Mouse (Mus musculus) MEL (cell line): ENCODE results near the gene Rnaseh2c. TPM values are rescaled to one million over a fixed set of nuclear protein-coding genes. Genes with fewer than 3 reads are reported as not detected.

Experiments used
- DNase-seq: peaks from one replicate; pipeline ENCODE4 v3.0.0; 2011; ENCODE audit warnings: low read depth, low spot score
- H3K27ac ChIP-seq: 2 replicates; pipeline ENCODE4 v1.5.1; 2012; ENCODE audit warnings: low read depth, mild to moderate bottlenecking, control low read depth, low read length, moderate library complexity; ENCODE audit not compliant: control insufficient read depth
- H3K27me3 ChIP-seq, 2 experiments: fragments of 150-350 bp in 1 of 2; sonication (generic) in 1 of 2; 2 replicates each; pipeline ENCODE4 v1.6.1; 2012; ENCODE audit warnings: low read length in 2 of 2, mild to moderate bottlenecking in 2 of 2, improper control_type of control experiment in 1 of 2, moderate library complexity in 1 of 2; ENCODE audit not compliant: insufficient read depth in 2 of 2, control insufficient read depth in 1 of 2
- H3K36me3 ChIP-seq, 2 experiments: 2 replicates each; pipeline ENCODE4 v1.6.1; 2012 to 2014; ENCODE audit warnings: low read length in 2 of 2, improper control_type of control experiment in 1 of 2, inconsistent platforms in 1 of 2, mild to moderate bottlenecking in 1 of 2; ENCODE audit not compliant: insufficient read depth in 2 of 2, control insufficient read depth in 1 of 2
- H3K4me1 ChIP-seq, 2 experiments: fragments of 150-350 bp in 1 of 2; sonication (generic) in 1 of 2; 2 replicates each; pipeline ENCODE4 v1.6.1; 2012; ENCODE audit warnings: low read length in 2 of 2, improper control_type of control experiment in 1 of 2, mild to moderate bottlenecking in 1 of 2; ENCODE audit not compliant: insufficient read depth in 2 of 2, control insufficient read depth in 1 of 2
- H3K4me3 ChIP-seq, 2 experiments: fragments of 150-350 bp in 1 of 2; sonication (generic) in 1 of 2; 2 replicates each; pipeline ENCODE4 v1.5.1; 2012; ENCODE audit warnings: low read depth in 2 of 2, low read length in 2 of 2, mild to moderate bottlenecking in 2 of 2, moderate library complexity in 2 of 2, control low read depth in 1 of 2, improper control_type of control experiment in 1 of 2; ENCODE audit not compliant: control insufficient read depth in 1 of 2, insufficient read depth in 1 of 2
- H3K79me2 ChIP-seq: 2 replicates; pipeline ENCODE4 v1.6.1; 2012; ENCODE audit warnings: mild to moderate bottlenecking, low read length, moderate library complexity; ENCODE audit not compliant: control insufficient read depth, poor library complexity, insufficient read depth
- H3K9ac ChIP-seq: 2 replicates; pipeline ENCODE4 v1.6.1; 2012; ENCODE audit warnings: low read depth, mild to moderate bottlenecking, control low read depth, low read length, moderate library complexity; ENCODE audit not compliant: control insufficient read depth, poor library complexity, severe bottlenecking
- H3K9me3 ChIP-seq: fragments of 150-350 bp; sonication (generic); replicated peaks from 2 replicates; pipeline ENCODE4 v1.6.1; 2012; ENCODE audit warnings: mild to moderate bottlenecking, low read length, improper control_type of control experiment, moderate library complexity; ENCODE audit not compliant: insufficient read depth
- CHD1 ChIP-seq: IDR thresholded peaks from 2 replicates; pipeline ENCODE4 v1.6.1; 2012; ENCODE audit warnings: low read depth, mild to moderate bottlenecking, inconsistent platforms, low read length, improper control_type of control experiment
- CTCF ChIP-seq, 3 experiments: IDR thresholded peaks in 2 of 3; conservative IDR thresholded peaks in 1 of 3; 2 replicates each; pipeline ENCODE4 v1.5.1; 2011 to 2012; ENCODE audit warnings: low read length in 3 of 3, low read depth in 2 of 3, mild to moderate bottlenecking in 2 of 3, improper control_type of control experiment in 1 of 3, inconsistent platforms in 1 of 3, mixed read lengths in 1 of 3, moderate library complexity in 1 of 3; ENCODE audit not compliant: control insufficient read depth in 1 of 3, insufficient read depth in 1 of 3, poor library complexity in 1 of 3, severe bottlenecking in 1 of 3
- E2F4 ChIP-seq: IDR thresholded peaks from 2 replicates; pipeline ENCODE4 v1.6.1; 2011; ENCODE audit warnings: low read depth, low read length, improper control_type of control experiment, borderline replicate concordance
- ELF1 ChIP-seq: IDR thresholded peaks from 2 replicates; pipeline ENCODE4 v1.6.1; 2014; ENCODE audit warnings: low read depth, mild to moderate bottlenecking, inconsistent platforms, low read length, improper control_type of control experiment, moderate library complexity
- EP300 ChIP-seq, 2 experiments: IDR thresholded peaks; 2 replicates each; pipeline ENCODE4 v1.6.1; 2011; ENCODE audit warnings: improper control_type of control experiment in 2 of 2, low read length in 2 of 2, low read depth in 1 of 2, mild to moderate bottlenecking in 1 of 2
- ETS1 ChIP-seq: IDR thresholded peaks from 2 replicates; pipeline ENCODE4 v1.6.1; 2012; ENCODE audit warnings: low read depth, mild to moderate bottlenecking, inconsistent platforms, low read length, improper control_type of control experiment, moderate library complexity
- GABPA ChIP-seq: IDR thresholded peaks from 2 replicates; pipeline ENCODE4 v1.6.1; 2012; ENCODE audit warnings: low read depth, mild to moderate bottlenecking, inconsistent platforms, low read length, improper control_type of control experiment, moderate library complexity
- GATA1 ChIP-seq: IDR thresholded peaks from 2 replicates; pipeline ENCODE4 v1.6.1; 2011; ENCODE audit warnings: low read depth, low read length, improper control_type of control experiment
- HCFC1 ChIP-seq: IDR thresholded peaks from 2 replicates; pipeline ENCODE4 v1.6.1; 2012; ENCODE audit warnings: low read depth, mild to moderate bottlenecking, inconsistent platforms, low read length, improper control_type of control experiment, moderate library complexity
- MAFK ChIP-seq: IDR thresholded peaks from 2 replicates; pipeline ENCODE4 v1.6.1; 2011; ENCODE audit warnings: low read depth, mild to moderate bottlenecking, low read length, improper control_type of control experiment, borderline replicate concordance
- MAZ ChIP-seq: IDR thresholded peaks from 2 replicates; pipeline ENCODE4 v1.6.1; 2012; ENCODE audit warnings: low read depth, mild to moderate bottlenecking, inconsistent platforms, low read length, improper control_type of control experiment
- MEF2A ChIP-seq: IDR thresholded peaks from 2 replicates; pipeline ENCODE4 v1.6.1; 2014; ENCODE audit warnings: low read depth, mild to moderate bottlenecking, inconsistent platforms, low read length, improper control_type of control experiment; ENCODE audit not compliant: poor library complexity, insufficient replicate concordance, severe bottlenecking; ENCODE audit errors: extremely low read depth
- MYC ChIP-seq: IDR thresholded peaks from 2 replicates; pipeline ENCODE4 v1.6.1; 2011; ENCODE audit warnings: low read depth, mild to moderate bottlenecking, low read length, improper control_type of control experiment, moderate library complexity
- POLR2AphosphoS5 ChIP-seq: IDR thresholded peaks from 2 replicates; pipeline ENCODE4 v1.6.1; 2012; ENCODE audit warnings: low read depth, borderline replicate concordance, mild to moderate bottlenecking, inconsistent platforms, low read length, moderate library complexity, mixed read lengths
- RAD21 ChIP-seq: IDR thresholded peaks from 2 replicates; pipeline ENCODE4 v1.6.1; 2011; ENCODE audit warnings: mild to moderate bottlenecking, low read depth, low read length, improper control_type of control experiment
- RCOR1 ChIP-seq: IDR thresholded peaks from 2 replicates; pipeline ENCODE4 v1.6.1; 2012; ENCODE audit warnings: low read depth, mild to moderate bottlenecking, inconsistent platforms, low read length, improper control_type of control experiment
- SMC3 ChIP-seq: IDR thresholded peaks from 2 replicates; pipeline ENCODE4 v1.6.1; 2011; ENCODE audit warnings: low read depth, low read length, improper control_type of control experiment
- TAL1 ChIP-seq: IDR thresholded peaks from 2 replicates; pipeline ENCODE4 v1.6.1; 2012; ENCODE audit warnings: mild to moderate bottlenecking, inconsistent platforms, low read length, moderate library complexity, mixed read lengths
- ZC3H11A ChIP-seq: IDR thresholded peaks from 2 replicates; pipeline ENCODE4 v1.6.1; 2012; ENCODE audit warnings: low read depth, mild to moderate bottlenecking, inconsistent platforms, low read length, improper control_type of control experiment
- ZKSCAN1 ChIP-seq: IDR thresholded peaks from 2 replicates; pipeline ENCODE4 v1.6.1; 2012; ENCODE audit warnings: low read depth, mild to moderate bottlenecking, inconsistent platforms, low read length, improper control_type of control experiment, moderate library complexity
- ZMIZ1 ChIP-seq: IDR thresholded peaks from 2 replicates; pipeline ENCODE4 v1.6.1; 2012; ENCODE audit warnings: low read depth, mild to moderate bottlenecking, inconsistent platforms, low read length, improper control_type of control experiment, moderate library complexity
- polyA plus RNA-seq, 2 experiments: library from polyadenylated mRNA; stranded (reverse) in 1 of 2; unstranded in 1 of 2; fragments of >175 nt in 1 of 2; fragments of >200 nt in 1 of 2; gene quantifications; 2 replicates each; pipeline versions ENCODE4 v1.2.1 to v1.2.4; 2012; ENCODE audit warnings: low replicate concordance in 2 of 2, low read depth in 1 of 2; ENCODE audit not compliant: insufficient read length in 2 of 2, insufficient read depth in 1 of 2, missing spikeins in 1 of 2
- total RNA-seq: library from RNA; depleted of rRNA; stranded (reverse); fragments of 300-350 nt; gene quantifications from 2 replicates; pipeline ENCODE4 v1.2.3, GENCODE M21; 2012

Rnaseh2c gene
- total and polyA plus RNA-seq, 3 experiments = 109 to 165 TPM; not detected in 1

DNA sequence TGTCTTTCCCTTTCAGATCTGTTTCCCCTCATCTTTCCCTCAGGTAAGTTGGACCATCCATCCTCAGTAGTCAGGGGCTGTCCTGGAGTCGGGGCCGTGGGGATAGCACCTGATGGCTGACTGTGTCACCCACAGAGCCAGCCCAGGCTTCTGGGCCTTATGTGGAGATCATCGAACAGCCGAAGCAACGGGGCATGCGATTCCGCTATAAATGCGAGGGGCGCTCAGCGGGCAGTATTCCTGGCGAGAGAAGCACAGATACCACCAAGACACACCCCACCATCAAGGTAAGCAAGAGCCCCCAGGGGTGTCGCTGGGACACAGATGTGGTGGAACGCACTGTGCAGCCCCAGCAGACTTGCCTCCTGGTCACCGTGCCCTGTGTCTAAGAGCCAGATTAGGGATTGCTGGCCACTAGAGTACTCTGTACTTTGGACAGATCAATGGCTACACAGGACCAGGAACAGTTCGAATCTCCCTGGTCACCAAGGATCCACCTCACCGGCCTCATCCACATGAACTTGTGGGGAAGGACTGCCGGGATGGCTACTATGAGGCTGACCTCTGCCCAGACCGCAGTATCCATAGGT lies 36.8 kb downstream of the Rnaseh2c start:
- Histone ChIP-seq H3K4me1 (peaks cover 0 to 18% of the 10 kb centered on the region in 2 experiments; a peak in 3 of 4 replicates), H3K79me2 (peaks cover 16% of the 10 kb centered on the region), H3K27ac (peak overlapping the region; percentile 21; the same call in 1 of the 2 replicates), H3K9me3 (no peaks in the 10 kb centered on the region), H3K36me3 (peaks cover 7 to 12% of the 10 kb centered on the region in 2 experiments), H3K9ac (peak overlapping the region; percentile 97), H3K4me3 (peak overlapping the region; percentile 94 to 97), H3K27me3 (no peaks in the 10 kb centered on the region)
- DNase-seq = no peak
- TF ChIP-seq CHD1 = no peak
- TF ChIP-seq POLR2AphosphoS5 = no peak
- no peak for TF ChIP-seq RAD21
- TF ChIP-seq HCFC1 = no peak
- TF ChIP-seq E2F4 = no peak
- TF ChIP-seq SMC3 = no peak
- no peak for TF ChIP-seq RCOR1

DNA sequence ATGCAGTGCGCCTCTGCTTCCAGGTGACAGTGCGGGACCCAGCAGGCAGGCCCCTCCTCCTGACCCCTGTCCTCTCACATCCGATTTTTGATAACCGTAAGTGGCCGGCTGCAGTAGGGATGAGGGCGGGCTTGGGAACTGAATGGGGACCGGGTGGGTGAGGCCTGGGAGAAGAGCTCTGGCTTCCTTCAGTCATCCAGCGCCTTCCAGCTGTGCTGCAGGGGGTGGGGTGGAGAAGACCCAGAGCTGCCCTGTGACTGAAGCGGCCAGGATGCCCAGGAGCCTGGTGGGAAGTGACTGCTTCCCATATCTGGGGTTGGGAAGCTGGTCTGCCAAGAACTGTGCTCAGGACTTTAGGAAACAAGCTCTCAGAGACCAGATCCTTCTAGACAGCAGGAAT lies 38.7 kb downstream of the Rnaseh2c start:
- Histone ChIP-seq H3K36me3 (peaks cover 7 to 12% of the 10 kb centered on the region in 2 experiments), H3K79me2 (peaks cover 16% of the 10 kb centered on the region), H3K9me3 (no peaks in the 10 kb centered on the region), H3K9ac (no peak overlapping the region), H3K27me3 (no peaks in the 10 kb centered on the region), H3K4me3 (no peak overlapping the region), H3K4me1 (peaks cover 0 to 18% of the 10 kb centered on the region in 2 experiments; a peak in 3 of 4 replicates), H3K27ac (no peak overlapping the region)
- TF ChIP-seq GABPA (no peak), ETS1 (no peak), EP300 (IDR thresholded peaks at IDR 0.05; ENCODE audit: low read depth in 1 of 2, low read length in 2 of 2) (no peak), ZMIZ1 (no peak), MYC (no peak), ELF1 (no peak), ZC3H11A (no peak), CTCF (IDR thresholded peaks at IDR 0.05 in 2 of 3, conservative IDR thresholded peaks at IDR 0.05 in 1 of 3; ENCODE audit: control insufficient read depth in 1 of 3, insufficient read depth in 1 of 3, low read depth in 2 of 3, low read length in 3 of 3, poor library complexity in 1 of 3, severe bottlenecking in 1 of 3) (no peak), MEF2A (no peak), ZKSCAN1 (no peak), TAL1 (no peak), MAFK (no peak), GATA1 (no peak), MAZ (no peak)
- DNase-seq = no peak
